Comparison of ENCODE assay signal across 26 mouse cellular contexts in genomic region chr10:86343362-86343761, GRCm38 (mm10). TPM values are rescaled to one million over a fixed set of nuclear protein-coding genes. Genes with fewer than 3 reads are reported as not detected.
A peak's percentile ranks its signal among the peaks of the same experiment; 100 is the strongest.
DNase-seq lines count a peak whose midpoint lies in the region; ATAC-seq and TF ChIP-seq lines count a peak whose summit lies in the region.
"Had no signal": no experiment of that assay in that cellular context is flagged by ENCODE, and none has a peak within 500 bp of the region (broad histone marks: within the 10 kb centered on the region; RNA-seq: fewer than 3 reads in every experiment).

No protein-coding gene starts in this region.

- peaks cover 45% of the 10 kb centered on the region for H3K36me3 ChIP-seq in heart, adult 2 months (ENCODE audit: control insufficient read depth, insufficient read depth, low read length)
- H3K36me3 ChIP-seq in liver, embryonic 12.5 days = peaks cover 9% of the 10 kb centered on the region; the same call in 1 of the 2 replicates
- no peaks in the 10 kb centered on the region for H3K36me3 ChIP-seq in liver, embryonic 13.5 days

- H3K9ac ChIP-seq in heart, adult 2 months (ENCODE audit: low read depth, low read length) = no peak overlapping the region
- no peak overlapping the region for H3K9ac ChIP-seq in liver, embryonic 12.5 days
- H3K9ac ChIP-seq in liver, embryonic 13.5 days = no peak overlapping the region
- H3K9ac ChIP-seq: embryonic facial prominence, embryonic 12.5 days; embryonic facial prominence, embryonic 15.5 days; forebrain, postnatal 0 days; heart, embryonic 12.5 days; heart, embryonic 15.5 days; hindbrain, embryonic 14.5 days had no signal

- no peak for TF ChIP-seq EP300 in heart, adult 2 months (IDR thresholded peaks at IDR 0.05; ENCODE audit: insufficient read depth, low read depth, low read length)

- TF ChIP-seq CTCF in heart, adult 2 months (IDR thresholded peaks at IDR 0.05) = no peak

- DNase-seq in heart, adult 2 months = no peak
- DNase-seq in heart, adult 9 months (ENCODE audit: low spot score in 2 of 2) = no peak
- DNase-seq in liver = no peak
- no peak for DNase-seq in liver, embryonic 13.5 days
- no peak for DNase-seq in kidney, adult 11 months
- DNase-seq: adrenal gland, postnatal 10 days; cerebellum, adult 11 months; cerebellum, adult 2 months; cerebellum, adult 9-11 months; cerebellum, postnatal 25 days; forebrain, postnatal 0 days; gastrocnemius, postnatal 36 days; heart, postnatal 14 days; heart, postnatal 4 days had no signal

- H3K4me1 ChIP-seq in heart, adult 2 months (ENCODE audit: control insufficient read depth, insufficient read depth, low read length) = peaks cover 44% of the 10 kb centered on the region
- H3K4me1 ChIP-seq in liver, embryonic 12.5 days = peaks cover 58% of the 10 kb centered on the region
- peaks cover 50% of the 10 kb centered on the region for H3K4me1 ChIP-seq in brown adipose tissue, adult 24 weeks (ENCODE audit: control insufficient read depth, insufficient read depth, insufficient read length, low read length)
- H3K4me1 ChIP-seq in liver, embryonic 13.5 days (replicated peaks) = peaks cover 49% of the 10 kb centered on the region

- no peak overlapping the region for H3K4me2 ChIP-seq in liver, embryonic 12.5 days
- no peak overlapping the region for H3K4me2 ChIP-seq in liver, embryonic 13.5 days
- H3K4me2 ChIP-seq: embryonic facial prominence, embryonic 12.5 days; embryonic facial prominence, embryonic 15.5 days; heart, embryonic 12.5 days; heart, embryonic 15.5 days; hindbrain, embryonic 14.5 days had no signal

- 83% methylated on average over 6 of the region's 6 CpGs for WGBS in heart, adult 2 months
- WGBS in liver, embryonic 12.5 days (ENCODE audit: insufficient replicate concordance) = 70% methylated on average over 6 of the region's 6 CpGs
- WGBS in liver, embryonic 13.5 days (ENCODE audit: insufficient replicate concordance) = 76% methylated on average over 6 of the region's 6 CpGs

- no peak for ATAC-seq in liver, embryonic 12.5 days
- no peak for ATAC-seq in liver, embryonic 13.5 days (ENCODE audit: low read depth)
- ATAC-seq: CD4-positive, CD25-positive, alpha-beta regulatory T cell, adult 4 months; forebrain, embryonic 14.5 days; hindbrain, postnatal 0 days; inflammation-experienced regulatory T-cells, adult 6 months had no signal

- no peaks in the 10 kb centered on the region for H3K79me2 ChIP-seq in heart, adult 2 months (replicated peaks; ENCODE audit: control insufficient read depth, insufficient read depth, low read length)

- no peaks in the 10 kb centered on the region for H3K27me3 ChIP-seq in heart, adult 2 months (ENCODE audit: control insufficient read depth, insufficient read depth, low read length)
- H3K27me3 ChIP-seq in liver, embryonic 12.5 days (replicated peaks) = 0 out of 2 replicates have a peak, but pooled peaks cover 1% of the 10 kb centered on the region
- H3K27me3 ChIP-seq in liver, embryonic 13.5 days = no peaks in the 10 kb centered on the region
- H3K27me3 ChIP-seq: embryonic facial prominence, embryonic 12.5 days; embryonic facial prominence, embryonic 15.5 days; heart, embryonic 12.5 days; heart, embryonic 15.5 days had no signal

- no peak overlapping the region for H3K4me3 ChIP-seq in heart, adult 2 months
- no peak overlapping the region for H3K4me3 ChIP-seq in liver, embryonic 12.5 days
- H3K4me3 ChIP-seq in brown adipose tissue, adult 24 weeks (ENCODE audit: insufficient read depth, low read depth, low read length) = no peak overlapping the region
- H3K4me3 ChIP-seq in liver, embryonic 13.5 days (replicated peaks) = no peak overlapping the region
- H3K4me3 ChIP-seq: embryonic facial prominence, embryonic 12.5 days; embryonic facial prominence, embryonic 15.5 days; heart, embryonic 12.5 days; heart, embryonic 15.5 days had no signal

- no peaks in the 10 kb centered on the region for H3K9me3 ChIP-seq in liver, embryonic 12.5 days (replicated peaks)
- H3K9me3 ChIP-seq in liver, embryonic 13.5 days (replicated peaks) = no peaks in the 10 kb centered on the region
- H3K9me3 ChIP-seq: embryonic facial prominence, embryonic 12.5 days; embryonic facial prominence, embryonic 15.5 days; heart, embryonic 12.5 days; heart, embryonic 15.5 days had no signal

- TF ChIP-seq POLR2A in heart, adult 2 months (IDR thresholded peaks at IDR 0.05; ENCODE audit: insufficient read depth, low read depth, low read length) = no peak

- intact Hi-C loops in heart, adult 2 months (cut with DNase I) = loop anchor here (5.0 kb wide), 1 partner anchor 114 kb away; no protein-coding TSS in a partner anchor

- H3K27ac ChIP-seq in heart, adult 2 months = peak overlapping the region; percentile 7
- H3K27ac ChIP-seq in liver, embryonic 12.5 days = peak overlapping the region; percentile 68; the same call in 1 of the 2 replicates
- peak overlapping the region; percentile 92; the same call in 1 of the 2 replicates for H3K27ac ChIP-seq in brown adipose tissue, adult 24 weeks (replicated peaks; ENCODE audit: low read depth, low read length)
- peak overlapping the region; percentile 71; the same call in 1 of the 2 replicates for H3K27ac ChIP-seq in liver, embryonic 13.5 days
- H3K27ac ChIP-seq: embryonic facial prominence, embryonic 12.5 days; embryonic facial prominence, embryonic 15.5 days; hindbrain, embryonic 14.5 days had no signal

RNA-seq across cellular contexts. Expression of gene Timp3, which starts 43.2 kb away (rescaled TPM):
- 100 to 1,000 TPM; 154 to 174 TPM for total RNA-seq in heart, adult 2 months (2021)
- 80.2 and 114 TPM in 2 replicates for polyA plus RNA-seq in heart, adult 2 months (2012; rRNA removed)
- polyA plus RNA-seq in liver, embryonic 12.5 days (2016; fragmentation: Nextera tagmentation; extraction: Ambion mirVana) = 16.3 and 17.0 TPM in 2 replicates
- 63.4 and 130 TPM in 2 replicates for polyA plus RNA-seq in brown adipose tissue, adult 24 weeks (2012; ENCODE audit: insufficient read depth, insufficient read length, missing spikeins)
- polyA plus RNA-seq in liver, embryonic 13.5 days (2015; fragmentation: Nextera tagmentation; extraction: Ambion mirVana) = 8.4 and 10.0 TPM in 2 replicates
- total RNA-seq: MEL had no signal
- polyA plus RNA-seq: CD4-positive, CD25-positive, alpha-beta regulatory T cell, adult 4 months; inflammation-experienced regulatory T-cells, adult 6 months had no signal

Comparison
In these comparisons a context has a peak if more than half of its experiments do, and no peak if none do; other contexts are left out.
1. H3K27ac ChIP-seq: peak in every context shown above with its lines; median percentile 92 in brown adipose tissue, adult 24 weeks; 71 in liver, embryonic 13.5 days; 68 in liver, embryonic 12.5 days; 7 in heart, adult 2 months.